Mouse (Mus musculus) megakaryocyte, embryonic 14.5 days (primary cell): ENCODE data around the gene Kcnab1.

Experiments
- FLI1 ChIP-seq: IDR thresholded peaks from 2 replicates; pipeline ENCODE4 v1.6.1; 2012; ENCODE audit warnings: low read length, inconsistent platforms, mixed read lengths
- GATA1 ChIP-seq: IDR thresholded peaks from 3 replicates; pipeline ENCODE4 v1.6.1; 2012; ENCODE audit warnings: mixed read lengths, low read length, inconsistent platforms, borderline replicate concordance

DNA sequence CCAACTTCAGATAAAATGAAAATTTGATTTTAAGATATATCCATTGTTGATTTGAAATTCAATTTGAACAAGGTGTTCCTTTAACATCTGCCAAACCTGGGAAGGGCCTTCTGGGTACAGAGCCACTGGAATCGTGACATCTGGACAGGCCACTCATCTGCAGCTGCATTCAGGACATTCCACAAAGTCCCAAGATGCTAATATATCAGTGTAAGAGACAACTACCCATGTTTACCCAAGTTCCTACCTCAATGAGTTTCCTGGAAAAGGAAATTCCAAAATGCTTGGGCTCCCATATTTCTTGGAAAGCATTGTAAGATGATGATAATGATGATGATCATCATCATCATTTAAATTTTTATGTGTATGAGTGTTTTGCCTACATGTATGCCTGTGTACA is 91.4 kb downstream of the Kcnab1 start:
- TF ChIP-seq GATA1 (no peak), FLI1 (no peak)
